Mouse (Mus musculus): ENCODE results near the gene Pde9a. TPM values are rescaled to one million over a fixed set of nuclear protein-coding genes. Genes with fewer than 3 reads are reported as not detected.

The Pde9a gene
- polyA plus RNA-seq, 1 experiment = 295 TPM

DNA sequence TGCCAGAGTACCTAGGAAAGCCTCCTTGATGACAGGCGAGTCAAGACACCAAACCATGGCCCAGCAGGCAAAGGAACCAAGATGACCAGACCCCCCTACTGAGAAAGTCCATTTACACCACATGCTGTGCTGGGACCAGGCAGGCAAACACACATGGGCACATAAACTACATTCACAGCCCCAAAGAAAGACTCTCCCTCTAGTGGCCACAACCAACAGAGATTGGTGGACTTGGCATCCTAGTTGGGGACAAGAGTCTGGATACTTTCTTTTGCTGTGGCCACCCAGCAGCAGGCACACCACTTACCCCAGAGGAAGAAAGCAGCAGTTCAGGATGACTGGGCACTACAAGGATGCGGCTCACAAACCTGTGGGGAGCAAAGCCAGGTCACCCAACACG lies 114.9 kb downstream of the Pde9a start:
- no peak for DNase-seq (ENCODE audit: low read depth, low spot score)
- WGBS = 74% methylated on average over 3 of the region's 3 CpGs

DNA sequence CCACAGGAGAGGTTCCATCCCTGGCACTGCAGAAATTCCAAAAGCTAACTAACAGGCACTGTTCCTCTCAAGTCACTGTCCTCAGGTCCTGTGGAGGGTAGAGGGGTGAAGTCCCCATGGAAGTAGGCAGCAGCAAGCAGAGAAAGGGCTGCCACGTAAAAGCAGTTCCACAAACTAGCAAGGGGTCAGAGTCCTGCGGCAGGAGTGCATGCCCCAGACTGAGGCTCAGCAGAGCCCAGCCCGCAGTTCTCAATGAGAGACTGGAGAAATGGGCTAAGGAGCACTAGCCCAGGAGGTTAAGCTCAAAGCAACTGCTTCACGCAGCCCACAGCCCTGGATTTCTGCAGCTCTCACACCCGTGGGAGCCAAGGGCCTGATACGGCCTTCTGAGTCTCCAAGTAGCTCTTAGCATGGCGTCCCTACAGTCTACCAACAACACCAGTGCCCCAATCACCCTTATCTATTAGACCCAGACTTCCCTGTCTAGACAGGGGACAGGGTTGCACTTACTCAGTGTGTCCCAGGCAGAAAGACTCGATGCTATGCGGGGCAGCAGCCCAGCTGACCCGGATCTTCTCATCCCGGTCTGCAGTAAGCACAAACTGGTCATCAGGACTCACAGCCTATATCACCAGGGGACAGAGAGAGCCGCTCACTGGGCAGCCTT lies 116.4 kb downstream of the Pde9a start:
- 81% methylated on average over 12 of the region's 12 CpGs for WGBS
- DNase-seq (ENCODE audit: low read depth, low spot score) = no peak

DNA sequence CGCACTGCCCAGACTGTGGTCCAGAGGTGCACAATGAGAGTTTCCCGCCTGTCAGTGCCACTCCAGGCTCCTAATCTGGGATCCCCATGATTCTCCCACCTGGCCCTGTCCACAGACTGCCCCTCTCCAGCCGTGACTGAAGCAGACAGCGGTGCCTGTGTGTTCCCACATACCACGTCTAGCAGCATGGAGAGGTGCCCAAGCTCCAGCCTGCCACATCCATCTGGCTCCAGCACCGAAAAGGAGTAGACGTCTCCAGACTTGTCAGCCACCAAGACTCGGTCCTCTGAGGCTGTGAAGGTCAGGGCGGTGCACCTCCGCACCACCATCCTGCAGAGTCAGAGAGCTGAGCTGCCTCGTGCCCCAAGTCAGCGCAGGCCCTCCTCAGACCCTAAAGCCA lies 117.3 kb downstream of the Pde9a start:
- WGBS = 90% methylated on average over 12 of the region's 12 CpGs
- DNase-seq (ENCODE audit: low read depth, low spot score) = no peak

DNA sequence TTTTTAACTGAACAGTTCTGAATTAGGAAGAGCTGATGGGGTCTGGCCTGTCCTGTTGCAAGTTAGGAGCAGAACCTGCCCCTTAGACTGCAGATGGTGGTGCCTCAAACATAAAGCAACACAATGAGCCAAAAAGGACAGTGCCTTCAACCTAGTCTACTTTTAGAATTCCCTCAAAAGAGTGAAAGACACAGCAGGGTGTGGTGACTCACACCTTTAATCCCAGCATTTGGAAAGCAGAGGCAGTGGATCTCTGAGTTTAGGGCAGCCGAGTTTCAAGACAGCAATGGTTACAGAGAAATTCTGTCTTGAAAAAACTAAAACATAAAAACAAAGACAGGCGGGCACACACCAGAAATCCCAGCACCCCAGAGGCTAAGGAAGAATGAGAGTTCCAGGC lies 117.9 kb downstream of the Pde9a start:
- no peak for DNase-seq (ENCODE audit: low read depth, low spot score)
- WGBS = 90% methylated on average over 2 of the region's 2 CpGs

DNA sequence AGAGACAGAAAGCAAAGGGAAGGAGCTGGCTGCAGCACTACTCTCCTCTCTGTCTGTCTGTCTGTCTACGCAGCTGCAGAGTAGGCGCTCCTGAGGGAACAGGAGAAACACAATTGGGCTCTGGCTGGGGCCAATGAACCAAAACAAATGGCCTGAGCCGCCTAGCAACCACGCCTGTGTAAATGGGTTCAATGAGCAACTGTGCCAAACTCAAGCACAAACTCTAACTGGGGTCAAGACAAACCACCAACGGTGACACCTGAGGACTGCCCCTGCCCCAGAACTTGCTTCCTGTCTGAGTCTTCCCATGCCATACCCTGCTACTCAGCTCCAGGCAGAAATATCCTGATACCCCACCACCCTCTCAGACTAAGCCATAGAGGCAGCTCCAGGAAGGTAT lies 119.0 kb downstream of the Pde9a start:
- 55% methylated on average over 5 of the region's 5 CpGs for WGBS
- DNase-seq (ENCODE audit: low read depth, low spot score) = no peak

DNA sequence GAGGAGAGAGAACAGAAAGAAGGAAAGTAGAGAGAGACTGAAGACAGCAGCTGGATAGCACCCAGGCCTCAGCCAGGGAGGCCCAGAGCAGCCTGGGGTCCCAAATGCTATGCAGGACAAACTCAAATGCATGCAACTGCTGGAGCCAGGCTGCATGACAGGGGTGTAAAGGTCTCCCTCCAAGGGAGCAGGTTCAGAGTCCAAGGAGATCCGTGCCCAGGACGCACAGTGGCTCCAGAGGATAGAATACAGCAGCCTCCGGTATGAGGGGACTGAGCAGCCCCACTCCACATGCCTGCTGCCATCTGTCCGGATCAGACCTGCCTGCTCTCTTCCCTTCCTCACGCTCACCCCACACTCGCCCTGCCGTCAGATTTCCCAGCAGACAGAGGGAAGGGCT lies 120.3 kb downstream of the Pde9a start:
- 80% methylated on average over 7 of the region's 7 CpGs for WGBS
- no peak for DNase-seq (ENCODE audit: low read depth, low spot score)

DNA sequence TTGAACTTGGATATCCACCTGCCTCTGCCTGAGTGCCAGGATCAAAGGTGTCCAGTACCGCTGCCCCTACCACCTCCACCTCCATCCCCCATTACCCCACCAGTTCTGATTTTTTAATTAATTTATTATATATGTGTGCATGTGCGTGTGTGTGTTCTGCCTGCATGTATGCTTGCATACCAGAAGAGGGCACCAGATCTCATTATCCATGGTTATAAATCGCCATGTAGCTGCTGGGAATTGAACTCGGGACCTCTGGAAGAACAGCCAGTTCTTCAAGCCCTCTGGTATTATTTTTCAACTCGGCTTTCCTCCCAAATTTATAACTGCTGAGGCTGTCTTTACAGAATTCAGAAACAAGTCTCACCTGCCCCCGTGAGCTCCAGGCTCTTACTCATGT lies 124.9 kb downstream of the Pde9a start:
- DNase-seq (ENCODE audit: low read depth, low spot score) = no peak
- 94% methylated on average over 6 of the region's 6 CpGs for WGBS

DNA sequence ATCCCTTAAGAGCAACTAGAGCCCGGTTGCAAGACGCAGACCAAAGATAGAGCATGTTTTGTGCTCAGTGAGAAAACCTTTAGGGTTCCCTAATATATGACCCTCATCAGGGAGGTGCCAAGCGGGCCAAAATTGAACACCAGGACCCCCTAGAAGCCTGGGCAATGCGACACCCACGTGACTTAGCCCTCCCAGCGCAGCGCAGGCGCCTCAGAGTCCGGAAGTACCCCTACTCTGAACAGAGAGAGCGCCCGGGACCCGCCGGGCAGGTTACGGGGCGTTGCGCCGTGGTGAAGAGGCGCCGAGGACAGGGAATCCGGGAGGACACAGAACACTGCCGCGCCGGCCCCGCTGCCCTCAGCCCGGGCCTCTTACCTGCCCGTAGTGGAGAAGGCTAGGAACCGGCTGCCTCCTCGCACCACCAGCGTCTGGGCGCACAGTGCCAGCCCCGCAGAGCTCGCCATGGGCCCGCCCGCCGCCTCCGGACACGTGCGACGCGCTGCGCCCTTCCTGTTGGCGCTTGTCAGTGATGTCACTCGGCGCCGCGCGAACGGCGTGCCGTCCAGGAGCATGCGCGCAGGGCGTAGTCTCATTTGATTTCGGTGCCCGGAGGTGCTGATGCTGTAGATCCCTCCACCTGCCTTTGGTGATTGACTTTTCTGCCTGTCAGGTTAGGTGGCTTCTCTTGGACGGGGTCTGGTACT lies 125.9 kb downstream of the Pde9a start:
- peak; percentile 61 for DNase-seq (ENCODE audit: low read depth, low spot score)
- WGBS = under 1% methylated on average over 56 of the region's 56 CpGs

DNA sequence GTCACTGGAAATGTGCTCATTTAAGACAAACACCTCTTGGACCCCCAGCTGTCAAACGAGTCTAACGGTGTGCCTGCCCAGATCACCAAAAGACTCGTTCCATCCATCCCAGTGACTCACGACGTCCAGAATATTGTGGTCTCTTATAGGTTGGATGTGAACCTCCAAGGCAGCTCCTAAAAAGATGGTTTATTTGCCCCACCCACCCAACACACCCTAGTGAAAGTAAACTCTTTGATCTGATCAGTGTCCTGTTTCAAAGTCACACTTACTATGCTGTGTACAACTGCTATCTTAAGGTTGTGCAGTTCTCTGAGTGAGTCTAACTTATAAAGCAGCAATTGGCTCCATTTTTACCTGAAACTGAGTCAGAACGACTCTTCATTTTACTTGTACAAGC lies 126.6 kb downstream of the Pde9a start:
- 17% methylated on average over 6 of the region's 6 CpGs for WGBS
- no peak for DNase-seq (ENCODE audit: low read depth, low spot score)

DNA sequence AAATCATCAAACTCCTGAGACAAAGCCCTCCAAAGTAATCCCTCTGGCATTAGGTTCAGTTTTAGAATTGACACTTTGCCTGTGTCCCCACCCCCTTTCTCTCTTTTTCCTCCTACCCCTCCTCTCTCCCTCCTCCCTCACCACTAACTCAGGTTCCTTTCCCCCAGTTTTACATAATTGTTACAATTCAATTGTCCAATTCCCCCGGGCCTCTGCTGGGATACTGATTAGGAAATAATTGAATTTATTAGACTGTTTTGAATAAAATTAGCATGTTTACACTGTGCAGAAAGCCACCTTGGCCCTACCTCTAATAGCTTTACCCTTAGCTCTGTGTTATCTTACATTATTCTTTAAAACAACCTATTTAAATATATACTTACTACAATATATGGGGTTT lies 128.7 kb downstream of the Pde9a start:
- no peak for DNase-seq (ENCODE audit: low read depth, low spot score)
- WGBS = 64% methylated on average over 1 of the region's 1 CpGs

DNA sequence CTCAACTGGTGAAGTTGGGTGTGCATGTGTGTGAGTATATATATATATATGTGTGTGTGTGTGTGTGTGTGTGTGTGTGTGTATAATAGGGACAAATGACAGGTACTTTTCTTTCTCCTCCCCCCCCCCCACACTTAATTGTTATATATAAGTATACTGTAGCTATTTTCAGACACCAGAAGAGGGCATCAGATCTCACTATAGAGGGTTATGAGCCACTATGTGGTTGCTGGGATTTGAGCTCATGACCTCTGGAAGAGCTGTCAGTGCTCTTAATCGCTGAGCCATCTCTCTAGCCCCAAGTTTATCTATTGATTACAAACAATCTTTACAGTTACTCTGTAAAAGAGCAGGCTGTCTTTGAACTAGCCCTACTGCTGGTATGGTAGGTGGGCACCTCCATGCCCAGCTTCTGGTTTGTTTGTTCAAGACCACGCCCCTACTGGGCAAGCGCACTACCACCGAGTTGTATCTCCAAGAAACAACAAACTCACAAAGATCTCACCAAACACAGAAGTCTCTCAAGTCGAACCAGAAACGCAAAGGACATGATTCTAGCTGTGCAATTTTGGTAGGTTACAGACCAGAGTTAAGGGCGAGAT lies 133.4 kb downstream of the Pde9a start:
- DNase-seq (ENCODE audit: low read depth, low spot score) = no peak
- WGBS = 2% methylated on average over 7 of the region's 7 CpGs

DNA sequence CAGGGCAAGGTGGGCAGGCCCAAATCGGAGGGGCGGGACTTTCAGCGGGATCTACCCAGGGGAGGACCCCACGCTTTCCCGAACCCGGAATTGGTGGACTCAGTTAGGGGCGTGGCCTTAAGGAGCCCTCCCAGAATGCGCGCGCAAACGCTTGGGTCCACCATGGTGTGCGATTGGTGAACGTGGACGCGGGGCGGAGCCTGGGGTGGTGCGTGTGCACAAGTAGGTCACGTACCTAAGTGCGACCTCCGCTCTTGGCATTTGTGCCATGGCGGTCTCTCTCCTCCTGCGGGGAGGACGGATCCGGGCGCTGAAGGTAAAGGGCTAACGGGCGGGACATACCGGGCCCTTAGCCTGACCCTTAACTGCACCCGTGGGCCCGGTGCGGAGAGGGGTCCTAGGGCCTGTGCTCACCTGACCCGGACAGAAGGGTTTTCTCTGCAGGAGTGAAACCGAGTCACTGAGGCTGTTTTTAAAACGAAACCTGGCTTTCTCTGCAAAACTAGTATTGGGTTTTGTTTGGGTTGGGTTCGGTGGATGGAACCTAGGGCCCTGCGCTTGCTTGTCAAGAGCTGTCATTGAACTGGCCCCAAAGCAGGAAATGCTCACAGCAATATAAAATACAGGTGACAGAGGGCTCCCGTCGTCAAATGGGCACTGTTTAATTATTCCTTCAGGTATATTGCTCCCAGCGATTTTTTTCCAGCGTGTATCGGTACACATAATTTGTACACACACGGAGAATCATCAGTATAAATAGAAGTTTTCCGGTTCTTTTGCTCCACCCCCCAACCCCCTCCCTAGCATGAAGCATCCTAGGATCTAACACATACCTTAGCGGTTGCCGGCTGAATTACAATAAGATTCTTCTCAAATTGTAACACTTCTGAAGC lies 134.2 kb downstream of the Pde9a start, which contains the start of the genes Wdr4 and Ndufv3:
Wdr4 (minus strand) TSS at position 35 of the 893 bp plus-strand sequence.
Ndufv3 (plus strand) TSS at position 170 of the 893 bp plus-strand sequence.
- DNase-seq (ENCODE audit: low read depth, low spot score) = peak; percentile 100
- under 1% methylated on average over 45 of the region's 45 CpGs for WGBS

DNA sequence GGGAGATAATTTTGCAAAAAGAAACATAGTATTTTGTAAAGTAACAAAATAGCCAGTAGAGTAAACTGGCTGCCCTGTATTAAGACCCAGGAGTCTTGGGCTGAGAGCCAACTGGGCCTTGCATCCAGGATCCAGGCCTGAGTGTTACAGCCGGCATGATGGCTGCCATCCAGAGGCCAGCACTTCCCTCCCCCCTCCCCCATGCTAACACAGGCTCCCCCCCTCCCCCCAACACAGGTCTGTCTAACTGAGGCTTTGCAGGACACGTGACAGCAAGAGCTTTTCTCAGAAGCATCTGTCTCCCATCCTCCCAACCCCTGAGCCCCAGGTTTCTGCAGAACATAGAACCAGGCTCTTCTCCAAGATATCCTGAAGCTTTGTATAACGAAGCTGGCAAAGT lies 134.9 kb downstream of the Pde9a start:
- 25% methylated on average over 3 of the region's 3 CpGs for WGBS
- no peak for DNase-seq (ENCODE audit: low read depth, low spot score)

DNA sequence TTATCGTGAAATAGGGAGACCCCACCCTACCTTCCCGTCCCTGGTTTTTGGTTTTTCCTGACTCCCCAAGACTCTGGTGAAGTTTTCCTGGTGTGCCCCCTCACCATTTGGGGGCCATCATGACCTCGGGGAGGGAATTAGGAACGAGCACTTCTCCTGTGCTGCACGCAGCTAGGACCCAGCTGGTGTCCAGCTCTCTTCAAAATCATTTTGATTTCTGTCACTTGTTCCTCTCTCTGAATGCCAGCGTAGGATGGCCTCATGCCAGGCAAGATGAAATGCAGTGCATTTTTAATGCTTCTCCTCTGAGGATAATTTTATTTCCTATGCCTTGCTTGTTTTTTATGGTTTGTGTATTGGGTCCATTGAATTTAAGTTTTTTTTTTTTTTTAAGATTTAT lies 135.9 kb downstream of the Pde9a start:
- WGBS = 85% methylated on average over 6 of the region's 6 CpGs
- no peak for DNase-seq (ENCODE audit: low read depth, low spot score)

DNA sequence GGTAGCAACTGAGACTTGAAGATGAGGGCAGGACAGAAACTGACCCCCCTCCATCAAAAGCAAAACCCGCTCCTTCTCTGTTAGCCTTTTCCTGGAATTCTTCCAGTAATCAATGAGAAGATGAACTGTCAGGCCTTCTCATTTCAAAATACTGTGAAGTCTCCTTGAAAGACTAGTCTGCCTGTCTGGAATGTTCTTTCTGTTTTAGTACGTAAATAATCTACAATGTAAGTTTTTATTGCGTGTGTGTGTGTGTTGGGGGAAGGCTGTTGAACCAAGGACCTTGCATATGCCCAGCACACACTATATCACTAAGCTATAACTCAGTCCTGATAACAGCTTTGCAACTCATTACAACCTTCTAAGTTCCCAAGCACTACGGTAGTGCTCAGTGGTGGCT lies 139.1 kb downstream of the Pde9a start:
- no peak for DNase-seq (ENCODE audit: low read depth, low spot score)
- WGBS = 89% methylated on average over 4 of the region's 4 CpGs

DNA sequence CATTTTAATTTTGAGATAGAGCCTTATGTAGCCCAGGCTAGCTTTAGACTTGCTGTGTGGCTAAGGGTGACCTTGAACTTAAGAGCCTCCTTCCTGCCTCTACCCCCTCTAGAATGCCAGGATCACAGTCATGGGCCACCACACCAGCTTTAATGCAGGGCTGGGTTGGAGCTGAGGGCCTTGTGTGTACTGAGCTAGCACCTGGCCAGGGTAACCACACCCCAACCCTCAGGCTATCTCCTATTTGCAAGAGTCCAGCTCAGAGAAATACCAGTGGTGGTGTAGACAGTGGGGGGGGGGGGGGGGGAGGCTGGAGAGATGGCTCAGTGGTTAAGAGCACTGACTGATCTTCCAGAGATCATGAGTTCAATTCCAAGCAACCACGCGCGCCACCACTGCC lies 139.8 kb downstream of the Pde9a start:
- no peak for DNase-seq (ENCODE audit: low read depth, low spot score)
- WGBS = 97% methylated on average over 3 of the region's 3 CpGs

Data from large intestine, adult 2 months (tissue).